Mouse (Mus musculus) intestine, embryonic 16.5 days (tissue): Measurements from ENCODE around the gene Fundc2. TPM values are rescaled to one million over a fixed set of nuclear protein-coding genes. Genes with fewer than 3 reads are reported as not detected.

Source experiments
- ATAC-seq: fragments of 200-750 bp; cut with Nextera tagmentation; 2 replicates; pipeline ENCODE4 v1.8.0; 2017; ENCODE audit warnings: moderate TSS enrichment, moderate library complexity
- H3K27ac ChIP-seq: fragments of 300-500 bp; sonication (generic); 2 replicates; pipeline ENCODE4 v1.5.1; 2014; ENCODE audit warnings: mild to moderate bottlenecking, low read length
- H3K27me3 ChIP-seq: fragments of 300-500 bp; sonication (generic); replicated peaks from 2 replicates; pipeline ENCODE4 v1.6.1; 2014; ENCODE audit warnings: low read length, control low read depth, mixed read lengths; ENCODE audit not compliant: control insufficient read depth, insufficient read depth
- H3K36me3 ChIP-seq: fragments of 300-500 bp; sonication (generic); 2 replicates; pipeline ENCODE4 v1.6.1; 2014; ENCODE audit warnings: low read length, control low read depth; ENCODE audit not compliant: control insufficient read depth, insufficient read depth
- H3K4me1 ChIP-seq: fragments of 300-500 bp; sonication (generic); 2 replicates; pipeline ENCODE4 v1.6.1; 2014; ENCODE audit warnings: low read length, control low read depth, mixed read lengths; ENCODE audit not compliant: control insufficient read depth, insufficient read depth
- H3K4me2 ChIP-seq: fragments of 300-500 bp; sonication (generic); 2 replicates; pipeline ENCODE4 v1.6.1; 2014; ENCODE audit warnings: low read depth, low read length, control low read depth
- H3K4me3 ChIP-seq: fragments of 300-500 bp; sonication (generic); 2 replicates; pipeline ENCODE4 v1.5.1; 2014; ENCODE audit warnings: mild to moderate bottlenecking, low read length
- H3K9ac ChIP-seq: fragments of 300-500 bp; sonication (generic); 2 replicates; pipeline ENCODE4 v1.6.1; 2014; ENCODE audit warnings: low read depth, low read length
- H3K9me3 ChIP-seq: fragments of 300-500 bp; sonication (generic); 2 replicates; pipeline ENCODE4 v1.6.1; 2016; ENCODE audit warnings: low read length, control low read depth; ENCODE audit not compliant: control insufficient read depth
- WGBS: fragments of 180-500 bp; shearing (Covaris S2); extraction: QIAGEN DNeasy Blood & Tissue Kit; methylation state at CpG from one replicate; pipeline ENCODE4 v1.1.7; 2014; 5-methylcytosine and 5-hydroxymethylcytosine counted together
- polyA plus RNA-seq: library from polyadenylated mRNA; unstranded; fragments of >200 nt; fragmentation: Nextera tagmentation; extraction: Ambion mirVana; gene quantifications from 2 replicates; pipeline ENCODE4 v1.2.1, GENCODE M21; 2015

Gene Fundc2
- polyA plus RNA-seq, 1 experiment from 2014 or later: 55.7 TPM

DNA sequence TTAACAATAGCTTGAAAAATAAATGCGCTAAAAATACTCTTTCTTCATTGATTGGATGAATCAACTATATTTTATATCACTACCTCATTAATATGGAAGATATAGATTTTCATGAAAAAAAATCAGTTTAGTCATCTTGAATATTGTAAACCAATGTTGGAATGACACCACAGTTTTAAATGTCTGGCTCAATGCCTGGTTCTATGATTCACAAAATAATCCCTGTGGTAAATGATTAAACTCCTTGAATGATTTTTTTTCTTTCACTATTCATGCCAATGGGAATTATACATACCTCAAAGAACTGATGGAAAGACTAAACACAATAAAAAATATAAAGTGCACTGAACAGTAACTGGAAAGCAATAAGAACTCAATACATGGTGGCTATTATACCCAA is 27.5 kb downstream of the Fundc2 start:
- Histone ChIP-seq H3K9me3 (no peaks in the 10 kb centered on the region), H3K27me3 (no peaks in the 10 kb centered on the region), H3K9ac (no peak overlapping the region), H3K4me2 (no peak overlapping the region), H3K4me3 (no peak overlapping the region), H3K36me3 (no peaks in the 10 kb centered on the region), H3K4me1 (no peaks in the 10 kb centered on the region), H3K27ac (no peak overlapping the region)
- WGBS: 88% methylated on average over 1 of the region's 1 CpGs
- ATAC-seq: no peak

DNA sequence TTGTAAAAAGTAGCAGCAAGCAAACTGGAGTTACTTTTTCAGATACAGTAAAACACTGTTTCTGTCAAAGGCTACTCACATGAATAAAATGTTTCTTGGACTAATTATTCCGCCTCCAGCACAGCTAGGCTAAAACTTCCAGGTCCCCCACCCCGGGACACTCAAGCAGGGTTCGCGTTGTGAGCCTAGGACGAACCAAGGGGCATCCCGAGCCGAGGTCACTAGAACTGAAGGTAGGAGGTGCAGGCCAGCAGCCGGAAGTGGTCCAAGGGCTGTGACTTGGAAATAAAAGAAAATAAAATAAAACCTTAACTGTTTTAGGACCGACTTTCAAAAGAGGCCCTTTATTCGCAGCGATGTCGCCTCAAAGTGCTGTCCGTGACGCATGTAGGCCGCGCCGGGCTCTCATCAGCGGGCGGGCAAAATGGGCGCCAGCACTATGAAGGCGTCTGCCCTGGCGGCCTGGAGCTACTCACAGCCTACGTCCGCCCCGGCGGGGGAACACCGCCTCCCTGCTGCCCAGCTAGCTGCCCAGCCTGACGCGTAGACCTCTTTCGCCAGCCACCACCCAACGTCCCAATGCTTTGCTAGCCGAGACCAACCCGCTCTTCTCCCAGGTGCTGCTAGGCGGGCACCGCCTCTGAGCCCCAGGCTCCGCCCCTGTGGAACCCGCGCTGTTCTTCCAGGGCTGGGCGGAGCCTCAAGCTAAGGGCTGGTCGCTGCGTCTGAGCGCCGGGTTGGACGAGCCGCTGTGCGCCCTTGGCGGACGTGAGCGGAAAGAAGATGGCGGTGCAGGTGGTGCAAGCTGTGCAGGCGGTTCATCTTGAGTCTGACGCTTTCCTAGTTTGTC is 34.0 kb downstream of the Fundc2 start, which contains the start of the genes Cmc4, Mtcp1 and Brcc3:
Gene Cmc4 (minus strand): TSS at position 649 of the 850 bp plus-strand sequence.
Gene Mtcp1 (minus strand): TSS at position 653 of the 850 bp plus-strand sequence.
Gene Brcc3 (plus strand): TSS at position 693 of the 850 bp plus-strand sequence.
- Histone ChIP-seq H3K27ac (peak within 1 kb of the TSS; percentile 87), H3K4me1 (no peaks in the 10 kb centered on the region), H3K4me3 (peak within 1 kb of the TSS; percentile 57), H3K36me3 (no peaks in the 10 kb centered on the region), H3K4me2 (peak within 1 kb of the TSS; percentile 47), H3K9me3 (no peaks in the 10 kb centered on the region), H3K27me3 (no peaks in the 10 kb centered on the region), H3K9ac (peak within 1 kb of the TSS; percentile 70)
- 15% methylated on average over 52 of the region's 52 CpGs for WGBS
- peak; percentile 100 for ATAC-seq

Other genes starting within 250 kb of the Fundc2 start
- gene Smim9, start 218.6 kb upstream of the Fundc2 start, polyA plus RNA-seq: not detected in 2 replicates
- gene F8, start 216 bp downstream of the Fundc2 start, polyA plus RNA-seq: 1.1 TPM in 2 replicates
- gene Cmc4, start 34.2 kb downstream of the Fundc2 start, polyA plus RNA-seq: 16.2 and 19.7 TPM in 2 replicates
- gene Mtcp1, start 34.2 kb downstream of the Fundc2 start, polyA plus RNA-seq: 7.1 and 7.7 TPM in 2 replicates
- gene Brcc3, start 34.2 kb downstream of the Fundc2 start, polyA plus RNA-seq: 59.5 and 64.8 TPM in 2 replicates
- gene Vbp1, start 131.9 kb downstream of the Fundc2 start, polyA plus RNA-seq: 125 and 127 TPM in 2 replicates
- 1.7 TPM in 2 replicates for gene Rab39b, start 195.8 kb downstream of the Fundc2 start, polyA plus RNA-seq